Mouse (Mus musculus): ENCODE data around the gene Slc9a7. TPM values are rescaled to one million over a fixed set of nuclear protein-coding genes. Genes with fewer than 3 reads are reported as not detected.
A peak's percentile ranks its signal among the peaks of the same experiment; 100 is the strongest.

The Slc9a7 gene
- total and polyA plus RNA-seq, 2 experiments from 2014 or later, result 13.7 to 76.8 TPM

DNA sequence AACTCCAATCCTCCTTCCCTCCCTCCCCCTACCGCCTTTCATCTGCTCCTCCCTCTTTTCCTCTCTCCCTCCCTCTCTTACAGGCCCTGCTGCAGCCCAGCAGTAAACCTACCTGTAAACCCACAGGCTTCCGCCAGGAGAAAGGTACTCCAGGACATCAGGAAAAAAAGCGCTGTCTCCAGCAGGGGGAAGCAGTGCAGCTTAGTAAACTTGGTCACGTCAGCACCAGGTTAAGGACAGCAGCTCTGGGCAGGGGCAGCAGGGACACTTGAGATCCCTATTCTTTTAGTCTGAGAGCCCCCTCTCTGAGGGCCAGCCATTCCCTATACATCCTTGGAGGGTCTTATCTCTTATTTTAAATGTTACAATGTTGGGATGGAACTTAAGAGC lies 129.3 kb downstream of the Slc9a7 start:
- Histone ChIP-seq H3K36me3 (ENCODE audit: insufficient read depth, low read length) (no peaks in the 10 kb centered on the region), H3K9ac (replicated peaks; ENCODE audit: low read length) (no peak overlapping the region), H3K4me3 (ENCODE audit: low read length) (no peak overlapping the region), H3K4me1 (ENCODE audit: insufficient read depth, low read length) (no peaks in the 10 kb centered on the region), H3K27ac (no peak overlapping the region), H3K27me3 (ENCODE audit: insufficient read depth, low read length) (no peaks in the 10 kb centered on the region), H3K4me2 (ENCODE audit: low read depth, low read length) (no peak overlapping the region), H3K9me3 (ENCODE audit: low read length) (no peaks in the 10 kb centered on the region)
- peak; percentile 67 for TF ChIP-seq CTCF (IDR thresholded peaks at IDR 0.05; ENCODE audit: low read depth)
- ATAC-seq (peak; percentile 64), DNase-seq (ENCODE audit: low spot score) (peak; percentile 64)
- WGBS, result 22% methylated on average over 4 of the region's 4 CpGs

DNA sequence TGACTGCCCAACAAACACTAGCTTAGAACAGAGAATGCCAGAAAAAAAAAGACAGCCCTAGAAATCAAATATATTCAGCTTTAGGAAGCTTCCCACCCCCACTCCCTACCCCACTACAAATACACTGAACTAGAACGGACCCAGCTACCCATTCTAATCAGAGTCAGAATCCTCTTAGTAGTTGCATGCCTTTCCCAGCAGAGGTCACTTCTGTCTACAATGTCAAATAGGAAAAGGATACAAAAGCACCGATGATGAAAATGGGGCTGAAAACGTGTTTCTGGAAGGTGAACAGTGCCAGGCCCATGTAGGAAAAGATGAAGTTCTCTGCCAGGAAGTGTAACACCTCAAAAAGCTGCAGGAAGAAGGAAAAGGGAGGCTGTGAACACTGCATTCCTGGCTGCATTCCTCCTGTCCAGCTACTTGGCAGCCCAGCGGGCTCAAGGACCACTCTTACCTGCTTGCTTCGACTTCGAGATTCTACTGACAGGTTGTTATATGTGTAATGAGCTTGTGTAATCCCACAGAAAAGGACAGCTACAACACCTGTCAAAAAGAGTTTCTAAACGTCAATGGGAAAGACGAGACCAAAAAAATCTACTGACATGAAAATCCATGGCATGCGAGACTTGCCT lies 129.8 kb downstream of the Slc9a7 start:
- no peaks in the 10 kb centered on the region for H3K36me3 ChIP-seq (ENCODE audit: insufficient read depth, low read length)
- no peak overlapping the region for H3K27ac ChIP-seq
- H3K4me2 ChIP-seq (ENCODE audit: low read depth, low read length), result no peak overlapping the region
- peak; percentile 10 for DNase-seq (ENCODE audit: low spot score)
- H3K4me3 ChIP-seq (ENCODE audit: low read length), result no peak overlapping the region
- no peak for ATAC-seq
- no peaks in the 10 kb centered on the region for H3K27me3 ChIP-seq (ENCODE audit: insufficient read depth, low read length)
- peak; percentile 40 for TF ChIP-seq CTCF (IDR thresholded peaks at IDR 0.05; ENCODE audit: low read depth)
- 68% methylated on average over 9 of the region's 9 CpGs for WGBS
- no peaks in the 10 kb centered on the region for H3K4me1 ChIP-seq (ENCODE audit: insufficient read depth, low read length)
- no peaks in the 10 kb centered on the region for H3K9me3 ChIP-seq (ENCODE audit: low read length)
- H3K9ac ChIP-seq (replicated peaks; ENCODE audit: low read length), result no peak overlapping the region

DNA sequence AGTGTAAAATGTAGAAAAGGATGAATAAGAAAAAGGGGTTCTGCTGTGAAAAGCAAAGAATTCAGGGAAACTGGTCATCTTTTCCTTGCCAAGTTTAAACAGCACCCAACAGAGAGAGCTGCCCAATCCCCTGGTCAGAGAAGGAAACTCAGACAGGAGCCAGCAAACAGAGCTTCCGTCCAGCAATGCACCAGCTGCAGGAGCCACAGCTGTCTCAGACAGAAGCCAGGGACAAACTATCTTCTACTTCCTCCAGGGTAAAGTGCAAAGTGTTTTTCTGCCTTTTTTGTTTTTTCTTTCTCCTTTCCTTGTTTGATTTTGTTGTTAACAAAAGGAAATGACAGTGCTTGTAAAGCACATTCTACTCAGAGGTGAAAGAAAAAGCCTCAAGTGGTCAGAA lies 131.3 kb downstream of the Slc9a7 start:
- Histone ChIP-seq H3K4me2 (ENCODE audit: low read depth, low read length) (no peak overlapping the region), H3K4me1 (ENCODE audit: insufficient read depth, low read length) (no peaks in the 10 kb centered on the region), H3K27ac (no peak overlapping the region), H3K9me3 (ENCODE audit: low read length) (no peaks in the 10 kb centered on the region), H3K36me3 (ENCODE audit: insufficient read depth, low read length) (no peaks in the 10 kb centered on the region), H3K27me3 (ENCODE audit: insufficient read depth, low read length) (no peaks in the 10 kb centered on the region), H3K4me3 (ENCODE audit: low read length) (no peak overlapping the region), H3K9ac (replicated peaks; ENCODE audit: low read length) (no peak overlapping the region)
- WGBS, result 61% methylated on average over 1 of the region's 1 CpGs
- TF ChIP-seq CTCF (IDR thresholded peaks at IDR 0.05; ENCODE audit: low read depth), result no peak
- DNase-seq (ENCODE audit: low spot score), result no peak
- ATAC-seq, result no peak

DNA sequence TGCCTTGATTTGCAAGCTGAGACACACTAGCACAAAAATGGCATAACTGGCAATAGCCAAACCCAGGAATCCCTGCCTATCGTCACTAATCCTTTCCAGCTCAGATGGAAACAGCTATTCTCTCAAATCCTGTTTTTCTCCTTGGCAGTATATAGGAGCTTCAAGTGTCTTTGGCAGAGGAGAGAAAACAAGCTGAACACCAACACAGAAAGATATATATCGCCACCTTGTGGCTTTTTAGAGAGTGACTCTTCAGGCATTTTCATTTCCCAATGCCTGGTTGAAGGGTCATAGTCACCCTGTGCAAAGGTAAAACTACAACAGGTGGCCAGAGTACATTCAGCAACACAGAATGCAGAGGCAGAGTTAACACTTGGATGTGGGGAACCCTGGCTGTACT lies 134.1 kb downstream of the Slc9a7 start:
- Histone ChIP-seq H3K27me3 (ENCODE audit: insufficient read depth, low read length) (no peaks in the 10 kb centered on the region), H3K36me3 (ENCODE audit: insufficient read depth, low read length) (no peaks in the 10 kb centered on the region), H3K4me1 (ENCODE audit: insufficient read depth, low read length) (no peaks in the 10 kb centered on the region), H3K9me3 (ENCODE audit: low read length) (no peaks in the 10 kb centered on the region), H3K4me3 (ENCODE audit: low read length) (no peak overlapping the region), H3K27ac (no peak overlapping the region), H3K9ac (replicated peaks; ENCODE audit: low read length) (no peak overlapping the region), H3K4me2 (ENCODE audit: low read depth, low read length) (no peak overlapping the region)
- TF ChIP-seq CTCF (IDR thresholded peaks at IDR 0.05; ENCODE audit: low read depth), result peak; percentile 63
- no peak for ATAC-seq
- 12% methylated on average over 2 of the region's 2 CpGs for WGBS
- DNase-seq (ENCODE audit: low spot score), result peak; percentile 50

DNA sequence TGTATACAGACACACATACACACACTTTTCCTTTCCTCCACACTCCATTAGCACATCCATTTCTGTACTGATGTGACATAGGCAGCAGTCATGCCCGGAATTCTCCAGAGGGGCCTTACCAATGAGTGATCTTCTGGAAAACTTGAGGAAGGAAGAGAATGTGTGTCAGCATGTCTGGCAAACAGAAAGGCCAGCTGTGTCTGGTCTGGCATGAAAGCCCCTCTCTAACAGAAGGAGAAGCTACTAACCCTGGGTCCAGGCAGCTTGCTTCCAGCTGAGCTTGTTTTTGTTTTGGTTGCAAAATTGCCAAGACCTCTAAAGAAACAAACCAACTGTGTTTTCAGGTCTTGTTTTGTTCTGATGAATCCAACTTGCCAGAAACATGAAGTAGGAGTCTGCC lies 162.1 kb downstream of the Slc9a7 start:
- no peak overlapping the region for H3K4me2 ChIP-seq (ENCODE audit: low read depth, low read length)
- no peak for TF ChIP-seq CTCF (IDR thresholded peaks at IDR 0.05; ENCODE audit: low read depth)
- ATAC-seq (no peak), DNase-seq (ENCODE audit: low spot score) (peak; percentile 1)
- 85% methylated on average over 1 of the region's 1 CpGs for WGBS
- no peak overlapping the region for H3K27ac ChIP-seq
- H3K36me3 ChIP-seq (ENCODE audit: insufficient read depth, low read length), result no peaks in the 10 kb centered on the region
- no peak overlapping the region for H3K9ac ChIP-seq (replicated peaks; ENCODE audit: low read length)
- no peaks in the 10 kb centered on the region for H3K27me3 ChIP-seq (ENCODE audit: insufficient read depth, low read length)
- H3K9me3 ChIP-seq (ENCODE audit: low read length), result no peaks in the 10 kb centered on the region
- no peaks in the 10 kb centered on the region for H3K4me1 ChIP-seq (ENCODE audit: insufficient read depth, low read length)
- H3K4me3 ChIP-seq (ENCODE audit: low read length), result no peak overlapping the region

DNA sequence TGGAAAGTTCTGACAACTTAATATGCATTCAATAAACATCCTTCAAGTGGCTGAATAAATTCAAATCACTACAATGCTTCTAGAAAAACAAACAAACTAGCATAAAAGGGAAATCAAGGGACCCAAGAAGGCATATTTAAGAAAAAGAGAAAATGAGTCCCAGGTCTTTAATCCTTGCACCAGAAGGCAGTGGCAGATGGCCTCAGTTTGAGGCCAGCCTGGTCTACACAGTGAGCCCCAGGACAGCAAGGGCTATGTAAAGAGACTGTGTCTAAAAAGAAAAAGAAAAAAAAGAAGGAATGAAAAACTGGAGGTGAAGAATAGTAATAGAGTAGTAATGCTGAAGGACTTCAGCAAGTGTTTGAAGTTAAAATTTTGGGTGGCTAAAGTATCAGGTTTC lies 162.7 kb downstream of the Slc9a7 start:
- no peak for TF ChIP-seq CTCF (IDR thresholded peaks at IDR 0.05; ENCODE audit: low read depth)
- H3K9me3 ChIP-seq (ENCODE audit: low read length), result no peaks in the 10 kb centered on the region
- no peak overlapping the region for H3K4me3 ChIP-seq (ENCODE audit: low read length)
- no peaks in the 10 kb centered on the region for H3K4me1 ChIP-seq (ENCODE audit: insufficient read depth, low read length)
- no peak for ATAC-seq
- no peak overlapping the region for H3K4me2 ChIP-seq (ENCODE audit: low read depth, low read length)
- H3K27me3 ChIP-seq (ENCODE audit: insufficient read depth, low read length), result no peaks in the 10 kb centered on the region
- no peaks in the 10 kb centered on the region for H3K36me3 ChIP-seq (ENCODE audit: insufficient read depth, low read length)
- H3K27ac ChIP-seq, result no peak overlapping the region
- H3K9ac ChIP-seq (replicated peaks; ENCODE audit: low read length), result no peak overlapping the region
- DNase-seq (ENCODE audit: low spot score), result no peak

DNA sequence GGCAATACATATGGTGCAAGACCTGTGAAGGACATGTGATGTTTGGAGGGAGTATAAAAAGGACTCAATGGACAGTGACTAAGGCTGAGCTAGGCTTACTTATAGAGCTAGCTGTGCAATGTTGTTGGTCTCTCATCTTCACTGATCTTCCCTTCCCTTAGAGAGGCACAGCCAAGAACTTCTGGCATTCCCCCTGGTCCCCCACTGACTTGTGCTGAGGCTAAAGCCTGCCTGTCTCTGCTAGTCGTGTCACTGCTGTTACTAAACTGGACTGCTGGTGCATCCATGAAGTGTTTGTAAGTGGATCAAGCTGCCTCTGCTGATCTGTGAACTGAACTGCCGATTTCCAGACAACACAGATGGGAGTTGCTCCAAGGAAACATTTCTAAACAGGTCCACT lies 166.1 kb downstream of the Slc9a7 start:
- Histone ChIP-seq H3K36me3 (ENCODE audit: insufficient read depth, low read length) (no peaks in the 10 kb centered on the region), H3K4me1 (ENCODE audit: insufficient read depth, low read length) (no peaks in the 10 kb centered on the region), H3K27me3 (ENCODE audit: insufficient read depth, low read length) (no peaks in the 10 kb centered on the region), H3K27ac (no peak overlapping the region), H3K4me3 (ENCODE audit: low read length) (no peak overlapping the region), H3K4me2 (ENCODE audit: low read depth, low read length) (no peak overlapping the region), H3K9ac (replicated peaks; ENCODE audit: low read length) (no peak overlapping the region), H3K9me3 (ENCODE audit: low read length) (no peaks in the 10 kb centered on the region)
- DNase-seq (ENCODE audit: low spot score) (no peak), ATAC-seq (no peak)
- no peak for TF ChIP-seq CTCF (IDR thresholded peaks at IDR 0.05; ENCODE audit: low read depth)
- WGBS, result 50% methylated on average over 2 of the region's 2 CpGs

All from hindbrain, postnatal 0 days (tissue).